Mouse (Mus musculus) intestine, embryonic 15.5 days (tissue): ENCODE data around the gene Setd7. TPM values are rescaled to one million over a fixed set of nuclear protein-coding genes. Genes with fewer than 3 reads are reported as not detected.
A peak's percentile ranks its signal among the peaks of the same experiment; 100 is the strongest.

Source experiments
- ATAC-seq: fragments of 200-750 bp; cut with Nextera tagmentation; 2 replicates; pipeline ENCODE4 v1.8.0; 2017; ENCODE audit warnings: moderate TSS enrichment, moderate library complexity
- H3K27ac ChIP-seq: fragments of 300-500 bp; sonication (generic); 2 replicates; pipeline ENCODE4 v1.5.1; 2015; ENCODE audit warnings: mild to moderate bottlenecking, inconsistent platforms
- H3K27me3 ChIP-seq: fragments of 300-500 bp; sonication (generic); replicated peaks from 2 replicates; pipeline ENCODE4 v1.6.1; 2015; ENCODE audit warnings: inconsistent platforms
- H3K36me3 ChIP-seq: fragments of 300-500 bp; sonication (generic); 2 replicates; pipeline ENCODE4 v1.6.1; 2015; ENCODE audit warnings: inconsistent platforms
- H3K4me1 ChIP-seq: fragments of 300-500 bp; sonication (generic); replicated peaks from 2 replicates; pipeline ENCODE4 v1.6.1; 2015; ENCODE audit warnings: inconsistent platforms
- H3K4me2 ChIP-seq: fragments of 300-500 bp; sonication (generic); replicated peaks from 2 replicates; pipeline ENCODE4 v1.6.1; 2015; ENCODE audit warnings: mild to moderate bottlenecking, inconsistent platforms
- H3K4me3 ChIP-seq: fragments of 300-500 bp; sonication (generic); replicated peaks from 2 replicates; pipeline ENCODE4 v1.5.1; 2015; ENCODE audit warnings: inconsistent platforms
- H3K9ac ChIP-seq: fragments of 300-500 bp; sonication (generic); 2 replicates; pipeline ENCODE4 v1.6.1; 2015; ENCODE audit warnings: inconsistent platforms
- H3K9me3 ChIP-seq: fragments of 300-500 bp; sonication (generic); 2 replicates; pipeline ENCODE4 v1.6.1; 2016; ENCODE audit warnings: inconsistent platforms
- WGBS: fragments of 180-500 bp; shearing (Covaris S2); methylation state at CpG from one replicate; pipeline ENCODE4 v1.1.7; 2015; 5-methylcytosine and 5-hydroxymethylcytosine counted together
- polyA plus RNA-seq: library from polyadenylated mRNA; unstranded; fragments of >200 nt; fragmentation: Nextera tagmentation; extraction: Ambion mirVana; gene quantifications from 2 replicates; pipeline ENCODE4 v1.2.1, GENCODE M21; 2015

Setd7 gene
- polyA plus RNA-seq, 1 experiment from 2014 or later: 2.4 TPM

GRCm38 (mm10) chr3:51531473-51532281, 29.0 kb downstream of the Setd7 start:
- WGBS: 39% methylated on average over 13 of the region's 13 CpGs

GRCm38 (mm10) chr3:51526891-51527290, 33.8 kb downstream of the Setd7 start:
- ATAC-seq: no peak
- H3K4me3 ChIP-seq: no peak overlapping the region
- H3K36me3 ChIP-seq: peaks cover 31% of the 10 kb centered on the region

More at GRCm38 (mm10) chr3:51531473-51532281, 29.0 kb downstream of the Setd7 start:
- no peak overlapping the region for H3K9ac ChIP-seq
- peak; percentile 67; the same call in 1 of the 2 replicates for ATAC-seq
- H3K9me3 ChIP-seq: no peaks in the 10 kb centered on the region
- peaks cover 17% of the 10 kb centered on the region for H3K4me1 ChIP-seq
- peaks cover 23% of the 10 kb centered on the region; the same call in 1 of the 2 replicates for H3K36me3 ChIP-seq
- H3K27ac ChIP-seq: peak overlapping the region; percentile 76
- no peaks in the 10 kb centered on the region for H3K27me3 ChIP-seq
- H3K4me2 ChIP-seq: peak overlapping the region; percentile 10; the same call in 1 of the 2 replicates
- no peak overlapping the region for H3K4me3 ChIP-seq

GRCm38 (mm10) chr3:51525186-51525785, 35.4 kb downstream of the Setd7 start:
- ATAC-seq: no peak
- WGBS: 87% methylated on average over 16 of the region's 16 CpGs
- H3K36me3 ChIP-seq: peaks cover 33% of the 10 kb centered on the region

More at GRCm38 (mm10) chr3:51526891-51527290, 33.8 kb downstream of the Setd7 start:
- WGBS: 92% methylated on average over 13 of the region's 13 CpGs
- H3K9me3 ChIP-seq: no peaks in the 10 kb centered on the region
- H3K4me2 ChIP-seq: no peak overlapping the region
- H3K4me1 ChIP-seq: peaks cover 6% of the 10 kb centered on the region
- no peak overlapping the region for H3K9ac ChIP-seq
- H3K27me3 ChIP-seq: no peaks in the 10 kb centered on the region
- H3K27ac ChIP-seq: no peak overlapping the region

GRCm38 (mm10) chr3:51521262-51521661, 39.4 kb downstream of the Setd7 start:
- Histone ChIP-seq H3K4me1 (peaks cover 11% of the 10 kb centered on the region; the same call in 1 of the 2 replicates), H3K9ac (no peak overlapping the region), H3K9me3 (no peaks in the 10 kb centered on the region), H3K27ac (no peak overlapping the region), H3K27me3 (no peaks in the 10 kb centered on the region), H3K4me2 (no peak overlapping the region), H3K4me3 (no peak overlapping the region), H3K36me3 (peaks cover 19% of the 10 kb centered on the region; the same call in 1 of the 2 replicates)
- ATAC-seq: no peak
- WGBS: 86% methylated on average over 14 of the region's 14 CpGs

More at GRCm38 (mm10) chr3:51525186-51525785, 35.4 kb downstream of the Setd7 start:
- no peak overlapping the region for H3K4me3 ChIP-seq
- no peak overlapping the region for H3K27ac ChIP-seq
- H3K4me1 ChIP-seq: no peaks in the 10 kb centered on the region
- no peaks in the 10 kb centered on the region for H3K9me3 ChIP-seq
- H3K4me2 ChIP-seq: no peak overlapping the region
- H3K27me3 ChIP-seq: no peaks in the 10 kb centered on the region
- H3K9ac ChIP-seq: no peak overlapping the region

GRCm38 (mm10) chr3:51518763-51519121, 41.9 kb downstream of the Setd7 start:
- Histone ChIP-seq H3K4me2 (peak overlapping the region; percentile 25; the same call in 1 of the 2 replicates), H3K4me1 (peaks cover 11% of the 10 kb centered on the region; the same call in 1 of the 2 replicates), H3K9me3 (no peaks in the 10 kb centered on the region), H3K9ac (no peak overlapping the region), H3K27ac (peak overlapping the region; percentile 91), H3K4me3 (no peak overlapping the region), H3K27me3 (no peaks in the 10 kb centered on the region), H3K36me3 (0 out of 2 replicates have a peak, but pooled peaks cover 10% of the 10 kb centered on the region)
- peak; percentile 59; the same call in 1 of the 2 replicates for ATAC-seq
- WGBS: 53% methylated on average over 8 of the region's 8 CpGs

- Histone ChIP-seq H3K9me3 (no peaks in the 10 kb centered on the region), H3K27ac (peak overlapping the region; percentile 91), H3K4me3 (no peak overlapping the region), H3K4me2 (peak overlapping the region; percentile 25; the same call in 1 of the 2 replicates), H3K27me3 (no peaks in the 10 kb centered on the region), H3K9ac (no peak overlapping the region), H3K36me3 (0 out of 2 replicates have a peak, but pooled peaks cover 7% of the 10 kb centered on the region), H3K4me1 (peaks cover 11% of the 10 kb centered on the region; the same call in 1 of the 2 replicates)
- 61% methylated on average over 12 of the region's 12 CpGs for WGBS
- ATAC-seq: peak; percentile 85
Observed at GRCm38 (mm10) chr3:51517878-51518762, 42.6 kb downstream of the Setd7 start.

- peak; percentile 87 for ATAC-seq
- no peak overlapping the region for H3K9ac ChIP-seq
- H3K9me3 ChIP-seq: no peaks in the 10 kb centered on the region
- peaks cover 11% of the 10 kb centered on the region; the same call in 1 of the 2 replicates for H3K4me1 ChIP-seq
- H3K36me3 ChIP-seq: 0 out of 2 replicates have a peak, but pooled peaks cover 2% of the 10 kb centered on the region
- peak overlapping the region; percentile 91 for H3K27ac ChIP-seq
- 52% methylated on average over 4 of the region's 4 CpGs for WGBS
- H3K4me3 ChIP-seq: no peak overlapping the region
- H3K27me3 ChIP-seq: no peaks in the 10 kb centered on the region
- H3K4me2 ChIP-seq: peak overlapping the region; percentile 19; the same call in 1 of the 2 replicates
Observed at GRCm38 (mm10) chr3:51517467-51517866, 43.2 kb downstream of the Setd7 start.

GRCm38 (mm10) chr3:51511983-51512382, 48.7 kb downstream of the Setd7 start:
- Histone ChIP-seq H3K4me1 (no peaks in the 10 kb centered on the region), H3K27ac (no peak overlapping the region), H3K9me3 (no peaks in the 10 kb centered on the region), H3K4me2 (no peak overlapping the region), H3K9ac (no peak overlapping the region), H3K36me3 (no peaks in the 10 kb centered on the region), H3K4me3 (no peak overlapping the region), H3K27me3 (no peaks in the 10 kb centered on the region)
- 96% methylated on average over 5 of the region's 5 CpGs for WGBS
- ATAC-seq: no peak

- peak; percentile 79 for ATAC-seq
- 34% methylated on average over 8 of the region's 8 CpGs for WGBS
- no peaks in the 10 kb centered on the region for H3K4me1 ChIP-seq
- H3K9ac ChIP-seq: no peak overlapping the region
- H3K36me3 ChIP-seq: no peaks in the 10 kb centered on the region
- H3K4me3 ChIP-seq: no peak overlapping the region; the same call in 1 of the 2 replicates
- peak overlapping the region; percentile 50; the same call in 1 of the 2 replicates for H3K4me2 ChIP-seq
- no peaks in the 10 kb centered on the region for H3K27me3 ChIP-seq
- no peaks in the 10 kb centered on the region for H3K9me3 ChIP-seq
- no peak overlapping the region for H3K27ac ChIP-seq
Observed at GRCm38 (mm10) chr3:51510903-51511302, 49.8 kb downstream of the Setd7 start.

- WGBS: 64% methylated on average over 19 of the region's 19 CpGs
- Histone ChIP-seq H3K9ac (no peak overlapping the region), H3K36me3 (no peaks in the 10 kb centered on the region), H3K4me1 (no peaks in the 10 kb centered on the region), H3K4me3 (no peak overlapping the region), H3K27ac (no peak overlapping the region), H3K27me3 (no peaks in the 10 kb centered on the region), H3K4me2 (no peak overlapping the region), H3K9me3 (no peaks in the 10 kb centered on the region)
- ATAC-seq: no peak
Observed at GRCm38 (mm10) chr3:51505465-51505864, 55.2 kb downstream of the Setd7 start.

GRCm38 (mm10) chr3:51504385-51504952, 56.2 kb downstream of the Setd7 start:
- H3K27ac ChIP-seq: no peak overlapping the region
- no peak overlapping the region for H3K9ac ChIP-seq
- H3K4me2 ChIP-seq: no peak overlapping the region
- 82% methylated on average over 11 of the region's 11 CpGs for WGBS
- H3K9me3 ChIP-seq: no peaks in the 10 kb centered on the region
- H3K27me3 ChIP-seq: no peaks in the 10 kb centered on the region
- no peaks in the 10 kb centered on the region for H3K36me3 ChIP-seq
- no peaks in the 10 kb centered on the region for H3K4me1 ChIP-seq
- H3K4me3 ChIP-seq: no peak overlapping the region
- no peak for ATAC-seq
